ENCODE assay signal across 22 mouse cellular contexts in genomic region chr8:46690581-46690980, GRCm38 (mm10). TPM values are rescaled to one million over a fixed set of nuclear protein-coding genes. Genes with fewer than 3 reads are reported as not detected.
DNase-seq lines count a peak whose midpoint lies in the region; ATAC-seq lines count a peak whose summit lies in the region.
"Had no signal": no experiment of that assay in that cellular context is flagged by ENCODE, and none has a peak within 500 bp of the region (broad histone marks: within the 10 kb centered on the region; RNA-seq: fewer than 3 reads in every experiment).

No protein-coding gene starts in this region.

- no peak overlapping the region for H3K4me2 ChIP-seq in midbrain, embryonic 14.5 days (ENCODE audit: low read length)
- H3K4me2 ChIP-seq in stomach, embryonic 15.5 days, result no peak overlapping the region
- H3K4me2 ChIP-seq: embryonic facial prominence, embryonic 13.5 days; forebrain, embryonic 12.5 days; hindbrain, embryonic 15.5 days had no signal

- H3K36me3 ChIP-seq in midbrain, embryonic 10.5 days, result no peaks in the 10 kb centered on the region
- H3K36me3 ChIP-seq in midbrain, embryonic 14.5 days (ENCODE audit: control insufficient read depth, insufficient read depth, low read length), result no peaks in the 10 kb centered on the region
- H3K36me3 ChIP-seq in stomach, embryonic 15.5 days, result no peaks in the 10 kb centered on the region
- H3K36me3 ChIP-seq: embryonic facial prominence, embryonic 13.5 days; forebrain, embryonic 12.5 days; heart, embryonic 10.5 days; hindbrain, embryonic 15.5 days had no signal

- no peak overlapping the region for H3K4me3 ChIP-seq in midbrain, embryonic 10.5 days
- no peak overlapping the region for H3K4me3 ChIP-seq in midbrain, embryonic 14.5 days (replicated peaks; ENCODE audit: low read depth, low read length)
- H3K4me3 ChIP-seq in stomach, embryonic 15.5 days (replicated peaks), result no peak overlapping the region
- H3K4me3 ChIP-seq: embryonic facial prominence, embryonic 13.5 days; forebrain, embryonic 12.5 days; gastrocnemius, adult 2 months; heart, embryonic 10.5 days; hindbrain, embryonic 15.5 days had no signal

- no peak for ATAC-seq in midbrain, embryonic 14.5 days (ENCODE audit: low FRiP score, low TSS enrichment)
- no peak for ATAC-seq in stomach, embryonic 15.5 days (ENCODE audit: insufficient read depth, low FRiP score, low read depth)
- ATAC-seq: forebrain, embryonic 16.5 days; inflammation-experienced regulatory T-cells, adult 6 months; Patski had no signal

- peak; percentile 51 for DNase-seq in heart, adult 11 months
- no peak for DNase-seq in heart, adult 8-10 months (ENCODE audit: low spot score)
- DNase-seq in midbrain, embryonic 10.5 days (ENCODE audit: low spot score), result no peak
- no peak for DNase-seq in midbrain, embryonic 14.5 days
- no peak for DNase-seq in T-cell, adult 2 months (ENCODE audit: low spot score)
- DNase-seq: adrenal gland, adult 2 months; adrenal gland, postnatal 25 days; cerebellum, adult 2 months; cerebellum, postnatal 10 days; gastrocnemius, postnatal 25 days; heart, postnatal 10 days; heart, postnatal 4 days had no signal

- 80% methylated on average over 5 of the region's 5 CpGs for WGBS in midbrain, embryonic 10.5 days
- WGBS in midbrain, embryonic 14.5 days, result 74% methylated on average over 5 of the region's 5 CpGs
- WGBS in stomach, embryonic 15.5 days, result 71% methylated on average over 5 of the region's 5 CpGs

- no peaks in the 10 kb centered on the region for H3K27me3 ChIP-seq in midbrain, embryonic 10.5 days (ENCODE audit: low read depth, poor library complexity, severe bottlenecking)
- no peaks in the 10 kb centered on the region for H3K27me3 ChIP-seq in midbrain, embryonic 14.5 days (ENCODE audit: control insufficient read depth, insufficient read depth, low read length)
- no peaks in the 10 kb centered on the region for H3K27me3 ChIP-seq in stomach, embryonic 15.5 days (replicated peaks)
- H3K27me3 ChIP-seq: CH12.LX; embryonic facial prominence, embryonic 13.5 days; forebrain, embryonic 12.5 days; hindbrain, embryonic 15.5 days; Patski had no signal

- H3K4me1 ChIP-seq in midbrain, embryonic 10.5 days, result peaks cover 44% of the 10 kb centered on the region
- H3K4me1 ChIP-seq in midbrain, embryonic 14.5 days (ENCODE audit: control insufficient read depth, insufficient read depth, low read length), result no peaks in the 10 kb centered on the region
- H3K4me1 ChIP-seq in stomach, embryonic 15.5 days, result no peaks in the 10 kb centered on the region
- H3K4me1 ChIP-seq: embryonic facial prominence, embryonic 13.5 days; hindbrain, embryonic 15.5 days had no signal

- no peak overlapping the region for H3K9ac ChIP-seq in midbrain, embryonic 14.5 days (replicated peaks; ENCODE audit: low read length)
- H3K9ac ChIP-seq in stomach, embryonic 15.5 days, result no peak overlapping the region
- H3K9ac ChIP-seq: embryonic facial prominence, embryonic 13.5 days; forebrain, embryonic 12.5 days; hindbrain, embryonic 15.5 days had no signal

- peak overlapping the region; percentile 49 for H3K27ac ChIP-seq in midbrain, embryonic 10.5 days (replicated peaks)
- H3K27ac ChIP-seq in midbrain, embryonic 14.5 days (replicated peaks; ENCODE audit: low read depth, low read length), result no peak overlapping the region
- peak overlapping the region; percentile 55 for H3K27ac ChIP-seq in stomach, embryonic 15.5 days
- H3K27ac ChIP-seq: embryonic facial prominence, embryonic 13.5 days; forebrain, embryonic 12.5 days; gastrocnemius, adult 2 months; heart, embryonic 10.5 days; hindbrain, embryonic 15.5 days had no signal

- H3K9me3 ChIP-seq in midbrain, embryonic 10.5 days (replicated peaks), result no peaks in the 10 kb centered on the region
- no peaks in the 10 kb centered on the region for H3K9me3 ChIP-seq in midbrain, embryonic 14.5 days (ENCODE audit: control insufficient read depth, low read length)
- no peaks in the 10 kb centered on the region for H3K9me3 ChIP-seq in stomach, embryonic 15.5 days
- H3K9me3 ChIP-seq: embryonic facial prominence, embryonic 13.5 days; forebrain, embryonic 12.5 days; heart, embryonic 10.5 days; hindbrain, embryonic 15.5 days had no signal

RNA-seq across cellular contexts. Expression of gene Irf2, which starts 49.0 kb away (rescaled TPM):
- 10 to 100 TPM; 26.0 to 34.6 (median 27.6) TPM for total RNA-seq in heart, adult 8-10 months (2022)
- polyA plus RNA-seq in midbrain, embryonic 10.5 days (2016; fragmentation: Nextera tagmentation; extraction: Ambion mirVana), result 7.4 and 8.6 TPM in 2 replicates
- polyA plus RNA-seq in midbrain, embryonic 14.5 days (2014; fragmentation: Nextera tagmentation; extraction: Ambion mirVana), result 6.4 and 7.5 TPM in 2 replicates
- 31.5 and 34.5 TPM in 2 replicates for polyA plus RNA-seq in stomach, embryonic 15.5 days (2015; fragmentation: Nextera tagmentation; extraction: Ambion mirVana)
